Mouse (Mus musculus) liver, postnatal 0 days (tissue): ENCODE data around the gene Ampd2.

ENCODE experiments used
- CTCF ChIP-seq: sonication (generic); IDR thresholded peaks from 2 replicates; pipeline ENCODE4 v1.5.1; 2016; ENCODE audit warnings: antibody characterized with exemption, low read depth
- EP300 ChIP-seq: IDR thresholded peaks from 2 replicates; pipeline ENCODE4 v1.6.1; 2016; ENCODE audit warnings: antibody characterized with exemption, low read depth, mild to moderate bottlenecking

DNA sequence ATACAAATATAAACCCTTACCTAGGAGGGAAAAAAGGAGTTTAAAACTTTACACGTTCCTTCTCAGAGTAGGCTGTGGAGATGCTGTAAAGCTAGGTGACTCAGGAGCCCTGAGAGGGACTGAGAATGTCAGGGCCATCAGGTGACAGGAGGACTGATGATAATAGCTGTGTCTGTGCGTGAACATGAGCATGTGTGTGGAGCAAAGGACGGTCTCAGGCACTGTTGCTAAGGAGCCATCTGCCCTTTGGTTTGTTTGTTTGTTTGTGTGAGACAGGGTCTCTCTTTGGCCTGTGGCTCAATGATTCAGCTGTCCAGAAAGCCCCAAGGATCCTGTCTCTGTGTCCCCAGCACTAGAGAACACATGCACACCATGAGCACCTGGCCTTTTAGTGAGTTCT is 34.6 kb upstream of the Ampd2 start:
- no peak for TF ChIP-seq CTCF
- no peak for TF ChIP-seq EP300
